ENCODE assay signal across 7 mouse cellular contexts in the genomic region with DNA sequence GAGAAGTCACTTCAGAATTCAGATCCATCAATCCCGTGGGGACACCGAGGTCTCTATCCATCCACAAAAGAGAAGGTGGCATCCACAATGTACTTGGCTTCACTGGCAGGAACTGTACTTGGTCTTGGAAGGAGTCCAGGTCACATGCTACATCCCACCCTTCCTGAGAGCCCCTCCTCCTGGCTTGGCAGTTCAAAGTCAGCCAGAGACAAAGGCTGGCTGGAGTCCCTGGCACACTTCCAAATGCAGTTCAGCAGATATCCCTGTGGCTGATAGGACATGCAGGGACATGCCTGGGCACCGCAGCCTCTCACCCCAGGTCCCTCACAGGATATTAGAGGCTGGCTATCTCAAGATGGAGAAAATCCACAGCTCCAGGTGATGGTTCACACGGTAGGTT. TPM values are rescaled to one million over a fixed set of nuclear protein-coding genes. Genes with fewer than 3 reads are reported as not detected.
DNase-seq lines count a peak whose midpoint lies in the region; ATAC-seq and TF ChIP-seq lines count a peak whose summit lies in the region.

No protein-coding gene starts in this region.

- H3K9me3 ChIP-seq in embryonic facial prominence, embryonic 11.5 days (replicated peaks; ENCODE audit: control insufficient read depth, low read length): no peaks in the 10 kb centered on the region
- H3K9me3 ChIP-seq in heart, embryonic 12.5 days (replicated peaks): no peaks in the 10 kb centered on the region
- H3K9me3 ChIP-seq in kidney, embryonic 15.5 days (replicated peaks): no peaks in the 10 kb centered on the region

- no peak overlapping the region for H3K9ac ChIP-seq in embryonic facial prominence, embryonic 11.5 days (replicated peaks; ENCODE audit: low read length)
- H3K9ac ChIP-seq in heart, embryonic 12.5 days: no peak overlapping the region
- H3K9ac ChIP-seq in kidney, embryonic 15.5 days: 0 out of 2 replicates have a peak overlapping the region, but pooled peaks have one; percentile 14

- WGBS in embryonic facial prominence, embryonic 11.5 days: 88% methylated on average over 4 of the region's 4 CpGs
- 28% methylated on average over 4 of the region's 4 CpGs for WGBS in heart, embryonic 12.5 days
- 70% methylated on average over 4 of the region's 4 CpGs for WGBS in kidney, embryonic 15.5 days

- no peak overlapping the region for H3K27ac ChIP-seq in embryonic facial prominence, embryonic 11.5 days (replicated peaks; ENCODE audit: low read depth, low read length)
- peak overlapping the region; percentile 85 for H3K27ac ChIP-seq in heart, embryonic 12.5 days (ENCODE audit: poor library complexity, severe bottlenecking)
- peak overlapping the region; percentile 70 for H3K27ac ChIP-seq in kidney, embryonic 15.5 days

- no peak overlapping the region for H3ac ChIP-seq in C2C12 (ENCODE audit: control insufficient read depth, insufficient read length, low read depth)

- peaks cover 8% of the 10 kb centered on the region for H3K4me1 ChIP-seq in embryonic facial prominence, embryonic 11.5 days (ENCODE audit: control insufficient read depth, insufficient read depth, low read length)
- peaks cover 49% of the 10 kb centered on the region for H3K4me1 ChIP-seq in heart, embryonic 12.5 days (replicated peaks)
- H3K4me1 ChIP-seq in kidney, embryonic 15.5 days: peaks cover 54% of the 10 kb centered on the region

- peaks cover 25% of the 10 kb centered on the region for H3K36me3 ChIP-seq in C2C12 (ENCODE audit: control insufficient read depth, insufficient read depth)
- no peaks in the 10 kb centered on the region; the same call in 1 of the 2 replicates for H3K36me3 ChIP-seq in embryonic facial prominence, embryonic 11.5 days (replicated peaks; ENCODE audit: control insufficient read depth, insufficient read depth, low read depth, low read length)
- H3K36me3 ChIP-seq in heart, embryonic 12.5 days: peaks cover 36% of the 10 kb centered on the region
- H3K36me3 ChIP-seq in kidney, embryonic 15.5 days: peaks cover 50% of the 10 kb centered on the region

- ATAC-seq in embryonic facial prominence, embryonic 11.5 days (replicated peaks; ENCODE audit: insufficient number of reproducible peaks, low FRiP score, low TSS enrichment, low read depth): no peak
- ATAC-seq in heart, embryonic 12.5 days (ENCODE audit: insufficient number of reproducible peaks, low FRiP score): peak; percentile 85
- peak; percentile 47 for ATAC-seq in kidney, embryonic 15.5 days (replicated peaks; ENCODE audit: low FRiP score)

- DNase-seq in MEL-GATA-1-ER (ENCODE audit: extremely low read depth, low read depth): peak; percentile 76
- DNase-seq in embryonic facial prominence, embryonic 11.5 days (ENCODE audit: low spot score): peak; percentile 50
- DNase-seq in lung, postnatal 36 days: peak; percentile 94
- DNase-seq in urinary bladder, postnatal 36 days (ENCODE audit: low spot score in 2 of 2): peak; percentile 65 to 82

- no peak for TF ChIP-seq CTCF in C2C12 (IDR thresholded peaks at IDR 0.05; ENCODE audit: control insufficient read depth, insufficient read depth, insufficient read length)

- no peaks in the 10 kb centered on the region for H3K79me3 ChIP-seq in C2C12 (ENCODE audit: low read depth)

- no peaks in the 10 kb centered on the region for H3K27me3 ChIP-seq in C2C12 (ENCODE audit: control insufficient read depth, insufficient read depth, insufficient read length)
- no peaks in the 10 kb centered on the region for H3K27me3 ChIP-seq in embryonic facial prominence, embryonic 11.5 days (ENCODE audit: control insufficient read depth, insufficient read depth, low read length)
- no peaks in the 10 kb centered on the region for H3K27me3 ChIP-seq in heart, embryonic 12.5 days (replicated peaks)
- H3K27me3 ChIP-seq in kidney, embryonic 15.5 days: no peaks in the 10 kb centered on the region

- no peak overlapping the region for H3K4me2 ChIP-seq in embryonic facial prominence, embryonic 11.5 days (ENCODE audit: low read depth, low read length)
- H3K4me2 ChIP-seq in heart, embryonic 12.5 days: no peak overlapping the region
- H3K4me2 ChIP-seq in kidney, embryonic 15.5 days: no peak overlapping the region

- H3K4me3 ChIP-seq in C2C12 (ENCODE audit: insufficient read depth, poor library complexity, severe bottlenecking): no peak overlapping the region
- H3K4me3 ChIP-seq in embryonic facial prominence, embryonic 11.5 days (ENCODE audit: low read depth, low read length): no peak overlapping the region
- H3K4me3 ChIP-seq in heart, embryonic 12.5 days: no peak overlapping the region
- no peak overlapping the region for H3K4me3 ChIP-seq in kidney, embryonic 15.5 days (replicated peaks)

- H3K79me2 ChIP-seq in C2C12 (ENCODE audit: control insufficient read depth, insufficient read depth): no peaks in the 10 kb centered on the region

TF ChIP-seq in C2C12, 6 proteins besides CTCF, POLR2A, EP300 and RAD21:
- peak; percentile 69 for TF ChIP-seq USF1 (IDR thresholded peaks at IDR 0.05; ENCODE audit: low read depth)
- TF ChIP-seq CEBPB (IDR thresholded peaks at IDR 0.05; ENCODE audit: low read depth): no peak

RNA-seq across cellular contexts. Expression of a gene that starts 10.9 kb away (rescaled TPM):
- polyA plus RNA-seq in C2C12 (2012; fragmentation: generic; extraction: Trizol): 34.9 TPM
- 59.8 and 71.3 TPM in 2 replicates for polyA plus RNA-seq in embryonic facial prominence, embryonic 11.5 days (2014; fragmentation: Nextera tagmentation; extraction: Ambion mirVana)
- 32.1 and 35.6 TPM in 2 replicates for polyA plus RNA-seq in heart, embryonic 12.5 days (2016; fragmentation: Nextera tagmentation; extraction: Ambion mirVana)
- polyA plus RNA-seq in kidney, embryonic 15.5 days (2015; fragmentation: Nextera tagmentation; extraction: Ambion mirVana): 65.5 and 75.3 TPM in 2 replicates

RNA-seq across cellular contexts. Expression of a gene that starts 17.1 kb away (rescaled TPM):
- 20.9 TPM for polyA plus RNA-seq in C2C12 (2012; fragmentation: generic; extraction: Trizol)
- 0.20 TPM in 1 of 2 replicates, not detected in the other for polyA plus RNA-seq in embryonic facial prominence, embryonic 11.5 days (2014; fragmentation: Nextera tagmentation; extraction: Ambion mirVana)
- polyA plus RNA-seq in heart, embryonic 12.5 days (2016; fragmentation: Nextera tagmentation; extraction: Ambion mirVana): 1.0 and 1.1 TPM in 2 replicates
- 0.46 and 0.77 TPM in 2 replicates for polyA plus RNA-seq in kidney, embryonic 15.5 days (2015; fragmentation: Nextera tagmentation; extraction: Ambion mirVana)

RNA-seq across cellular contexts. Expression of a gene that starts 23.7 kb away (rescaled TPM):
- polyA plus RNA-seq in C2C12 (2012; fragmentation: generic; extraction: Trizol): 300 TPM
- polyA plus RNA-seq in embryonic facial prominence, embryonic 11.5 days (2014; fragmentation: Nextera tagmentation; extraction: Ambion mirVana): 323 and 334 TPM in 2 replicates
- polyA plus RNA-seq in heart, embryonic 12.5 days (2016; fragmentation: Nextera tagmentation; extraction: Ambion mirVana): 289 and 301 TPM in 2 replicates
- polyA plus RNA-seq in kidney, embryonic 15.5 days (2015; fragmentation: Nextera tagmentation; extraction: Ambion mirVana): 291 and 295 TPM in 2 replicates

RNA-seq across cellular contexts. Expression of a gene that starts 33.4 kb away (rescaled TPM):
- polyA plus RNA-seq in C2C12 (2012; fragmentation: generic; extraction: Trizol): not detected
- polyA plus RNA-seq in embryonic facial prominence, embryonic 11.5 days (2014; fragmentation: Nextera tagmentation; extraction: Ambion mirVana): 0.32 and 0.98 TPM in 2 replicates
- polyA plus RNA-seq in heart, embryonic 12.5 days (2016; fragmentation: Nextera tagmentation; extraction: Ambion mirVana): 0.65 and 0.71 TPM in 2 replicates
- 2.5 TPM in 2 replicates for polyA plus RNA-seq in kidney, embryonic 15.5 days (2015; fragmentation: Nextera tagmentation; extraction: Ambion mirVana)

RNA-seq across cellular contexts. Expression of a gene that starts 40.7 kb away (rescaled TPM):
- 193 TPM for polyA plus RNA-seq in C2C12 (2012; fragmentation: generic; extraction: Trizol)
- 108 and 123 TPM in 2 replicates for polyA plus RNA-seq in embryonic facial prominence, embryonic 11.5 days (2014; fragmentation: Nextera tagmentation; extraction: Ambion mirVana)
- polyA plus RNA-seq in heart, embryonic 12.5 days (2016; fragmentation: Nextera tagmentation; extraction: Ambion mirVana): 76.0 and 78.6 TPM in 2 replicates
- polyA plus RNA-seq in kidney, embryonic 15.5 days (2015; fragmentation: Nextera tagmentation; extraction: Ambion mirVana): 135 and 145 TPM in 2 replicates

Comparison
In these comparisons a context has a peak if more than half of its experiments do, and no peak if none do; other contexts are left out.
1. RNA of a gene that starts 17.1 kb away (polyA plus RNA-seq): 20.9 TPM in C2C12 (single experiment); 1.0 to 1.1 TPM in heart, embryonic 12.5 days, 0.46 to 0.77 TPM in kidney, embryonic 15.5 days and 0.20 TPM in embryonic facial prominence, embryonic 11.5 days; every median in the first group is over 10 times any median in the second.
2. Peak in every context shown above with its lines, with median percentiles within 50 percentile points of each other: DNase-seq.